Mouse (Mus musculus) lung, postnatal 0 days (tissue): ENCODE measurements around the gene Ctsd.

Source experiments
- CTCF ChIP-seq: IDR thresholded peaks from 2 replicates; pipeline ENCODE4 v1.5.1; 2016; ENCODE audit warnings: antibody characterized with exemption, mild to moderate bottlenecking
- EP300 ChIP-seq: IDR thresholded peaks from 2 replicates; pipeline ENCODE4 v1.6.1; 2016; ENCODE audit warnings: antibody characterized with exemption, mild to moderate bottlenecking, control low read depth

GRCm38 (mm10) chr7:142425641-142426213 is 37.9 kb upstream of the Ctsd start:
- TF ChIP-seq CTCF (peak; percentile 68), EP300 (no peak)
